ENCODE assay signal across 18 mouse cellular contexts in the genomic region with DNA sequence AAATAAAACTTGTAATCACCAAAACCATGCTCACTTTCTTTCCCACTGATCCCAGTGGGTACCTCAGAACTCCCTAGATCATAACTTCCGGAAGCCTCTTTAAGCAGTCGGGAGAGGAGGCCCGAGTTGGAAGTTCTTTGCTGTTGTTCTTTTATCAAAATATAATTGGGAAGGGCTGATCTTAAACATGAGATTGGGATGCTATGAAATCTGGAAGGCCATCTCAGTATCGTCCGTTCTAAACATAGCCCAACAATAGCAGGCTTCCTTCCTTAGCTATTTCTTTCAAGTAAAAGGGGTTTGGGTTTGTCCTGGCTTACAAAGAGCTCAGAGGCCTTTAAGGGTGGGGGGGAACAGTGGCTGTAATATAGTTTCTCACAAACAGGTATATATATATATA. TPM values are rescaled to one million over a fixed set of nuclear protein-coding genes. Genes with fewer than 3 reads are reported as not detected.
DNase-seq lines count a peak whose midpoint lies in the region; ATAC-seq and TF ChIP-seq lines count a peak whose summit lies in the region.
"Had no signal": no experiment of that assay in that cellular context is flagged by ENCODE, and none has a peak within 500 bp of the region (broad histone marks: within the 10 kb centered on the region; RNA-seq: fewer than 3 reads in every experiment).

No protein-coding gene starts in this region.

- intact Hi-C loops in heart, adult 2 months (cut with DNase I) = loop anchor here (2.0 kb wide), 1 partner anchor 28 kb away; no protein-coding TSS in a partner anchor
- intact Hi-C loops in heart, postnatal 10 days (cut with DNase I) = no loop called here

- TF ChIP-seq CTCF in heart, adult 2 months (IDR thresholded peaks at IDR 0.05) = no peak
- TF ChIP-seq CTCF in layer of hippocampus, adult 2 months (conservative IDR thresholded peaks at IDR 0.05) = no peak
- no peak for TF ChIP-seq CTCF in midbrain, postnatal 0 days (IDR thresholded peaks at IDR 0.05)

- peak overlapping the region; percentile 91 for H3K27ac ChIP-seq in heart, adult 2 months
- peak overlapping the region; percentile 50; the same call in 1 of the 2 replicates for H3K27ac ChIP-seq in heart, embryonic 15.5 days
- H3K27ac ChIP-seq in heart, embryonic 11.5 days (ENCODE audit: low read depth, low read length) = no peak overlapping the region
- H3K27ac ChIP-seq in layer of hippocampus, adult 2 months = 0 out of 2 replicates have a peak overlapping the region, but pooled peaks have one; percentile 14
- H3K27ac ChIP-seq in midbrain, postnatal 0 days (ENCODE audit: low read depth, low read length) = no peak overlapping the region
- H3K27ac ChIP-seq: embryonic facial prominence, embryonic 12.5 days; forebrain, embryonic 15.5 days; heart, embryonic 13.5 days; hindbrain, embryonic 15.5 days had no signal

- H3K79me2 ChIP-seq in heart, adult 2 months (replicated peaks; ENCODE audit: control insufficient read depth, insufficient read depth, low read length) = peaks cover 3% of the 10 kb centered on the region

- peaks cover 21% of the 10 kb centered on the region for H3K36me3 ChIP-seq in heart, adult 2 months (ENCODE audit: control insufficient read depth, insufficient read depth, low read length)
- H3K36me3 ChIP-seq in heart, embryonic 15.5 days = no peaks in the 10 kb centered on the region
- no peaks in the 10 kb centered on the region for H3K36me3 ChIP-seq in heart, embryonic 11.5 days (ENCODE audit: control insufficient read depth, insufficient read depth, low read length)
- no peaks in the 10 kb centered on the region for H3K36me3 ChIP-seq in midbrain, postnatal 0 days (ENCODE audit: insufficient read depth, low read length)
- H3K36me3 ChIP-seq: embryonic facial prominence, embryonic 12.5 days; forebrain, embryonic 15.5 days; heart, embryonic 13.5 days; hindbrain, embryonic 15.5 days had no signal

- no peaks in the 10 kb centered on the region for H3K27me3 ChIP-seq in heart, adult 2 months (ENCODE audit: control insufficient read depth, insufficient read depth, low read length)
- H3K27me3 ChIP-seq in heart, embryonic 15.5 days = no peaks in the 10 kb centered on the region
- H3K27me3 ChIP-seq in heart, embryonic 11.5 days (ENCODE audit: control insufficient read depth, insufficient read depth, low read length) = no peaks in the 10 kb centered on the region
- no peaks in the 10 kb centered on the region for H3K27me3 ChIP-seq in midbrain, postnatal 0 days (ENCODE audit: insufficient read depth, low read length)
- H3K27me3 ChIP-seq: embryonic facial prominence, embryonic 12.5 days; forebrain, embryonic 15.5 days; heart, embryonic 13.5 days; hindbrain, embryonic 15.5 days had no signal

- no peaks in the 10 kb centered on the region for H3K9me3 ChIP-seq in heart, embryonic 15.5 days (replicated peaks)
- H3K9me3 ChIP-seq in heart, embryonic 11.5 days (replicated peaks; ENCODE audit: control insufficient read depth, low read length) = no peaks in the 10 kb centered on the region
- no peaks in the 10 kb centered on the region for H3K9me3 ChIP-seq in midbrain, postnatal 0 days (ENCODE audit: low read length)
- H3K9me3 ChIP-seq: embryonic facial prominence, embryonic 12.5 days; forebrain, embryonic 15.5 days; heart, embryonic 13.5 days; hindbrain, embryonic 15.5 days had no signal

- DNase-seq in heart, adult 2 months = peak in 1 of 2 experiments; percentile 27
- DNase-seq in heart, postnatal 10 days = no peak
- no peak for DNase-seq in layer of hippocampus, adult 2 months (ENCODE audit: low spot score in 2 of 2)
- no peak for DNase-seq in layer of hippocampus, postnatal 14 days (ENCODE audit: low spot score in 2 of 2)
- DNase-seq in midbrain, postnatal 0 days (ENCODE audit: low spot score) = no peak
- DNase-seq: adrenal gland, postnatal 10 days; cerebellum, adult 11-12 months; cerebellum, adult 9-10 months; cerebellum, postnatal 25 days; gastrocnemius, postnatal 10 days had no signal

- ATAC-seq in heart, embryonic 15.5 days (replicated peaks; ENCODE audit: insufficient number of reproducible peaks, insufficient read depth, low FRiP score, low read depth) = no peak
- no peak for ATAC-seq in heart, embryonic 11.5 days (replicated peaks; ENCODE audit: insufficient number of reproducible peaks, low FRiP score, low TSS enrichment)
- ATAC-seq in midbrain, postnatal 0 days (ENCODE audit: low FRiP score) = no peak
- ATAC-seq: forebrain, embryonic 15.5 days; intestine, embryonic 16.5 days had no signal

- TF ChIP-seq POLR2A in heart, adult 2 months (IDR thresholded peaks at IDR 0.05; ENCODE audit: insufficient read depth, low read depth, low read length) = no peak

- H3K4me2 ChIP-seq in heart, embryonic 15.5 days = no peak overlapping the region
- H3K4me2 ChIP-seq in heart, embryonic 11.5 days = no peak overlapping the region
- no peak overlapping the region for H3K4me2 ChIP-seq in midbrain, postnatal 0 days (ENCODE audit: low read depth, low read length, poor library complexity, severe bottlenecking)
- H3K4me2 ChIP-seq: embryonic facial prominence, embryonic 12.5 days; forebrain, embryonic 15.5 days; heart, embryonic 13.5 days; hindbrain, embryonic 15.5 days had no signal

- no peak overlapping the region for H3K4me3 ChIP-seq in heart, adult 2 months
- H3K4me3 ChIP-seq in heart, embryonic 15.5 days = no peak overlapping the region
- no peak overlapping the region for H3K4me3 ChIP-seq in heart, embryonic 11.5 days (ENCODE audit: low read depth, low read length)
- H3K4me3 ChIP-seq in layer of hippocampus, adult 2 months = no peak overlapping the region
- H3K4me3 ChIP-seq in midbrain, postnatal 0 days (ENCODE audit: low read depth, low read length) = no peak overlapping the region
- H3K4me3 ChIP-seq: embryonic facial prominence, embryonic 12.5 days; forebrain, embryonic 15.5 days; heart, embryonic 13.5 days; hindbrain, embryonic 15.5 days had no signal

- peaks cover 25% of the 10 kb centered on the region for H3K4me1 ChIP-seq in heart, adult 2 months (ENCODE audit: control insufficient read depth, insufficient read depth, low read length)
- 0 out of 2 replicates have a peak, but pooled peaks cover 7% of the 10 kb centered on the region for H3K4me1 ChIP-seq in heart, embryonic 15.5 days (replicated peaks)
- no peaks in the 10 kb centered on the region for H3K4me1 ChIP-seq in heart, embryonic 11.5 days (ENCODE audit: control insufficient read depth, insufficient read depth, low read length)
- H3K4me1 ChIP-seq in midbrain, postnatal 0 days (ENCODE audit: insufficient read depth, low read length) = no peaks in the 10 kb centered on the region
- H3K4me1 ChIP-seq: embryonic facial prominence, embryonic 12.5 days; forebrain, embryonic 15.5 days; hindbrain, embryonic 15.5 days had no signal

- TF ChIP-seq EP300 in heart, adult 2 months (IDR thresholded peaks at IDR 0.05; ENCODE audit: insufficient read depth, low read depth, low read length) = no peak

- 24% methylated on average over 5 of the region's 5 CpGs for WGBS in heart, adult 2 months
- 56% methylated on average over 5 of the region's 5 CpGs for WGBS in heart, embryonic 15.5 days
- WGBS in heart, embryonic 11.5 days (ENCODE audit: insufficient replicate concordance) = 82% methylated on average over 5 of the region's 5 CpGs
- 84% methylated on average over 5 of the region's 5 CpGs for WGBS in midbrain, postnatal 0 days

- H3K9ac ChIP-seq in heart, adult 2 months (ENCODE audit: low read depth, low read length) = no peak overlapping the region
- no peak overlapping the region for H3K9ac ChIP-seq in heart, embryonic 15.5 days
- H3K9ac ChIP-seq in heart, embryonic 11.5 days (ENCODE audit: low read depth, low read length) = no peak overlapping the region
- H3K9ac ChIP-seq in midbrain, postnatal 0 days (replicated peaks; ENCODE audit: low read length, poor library complexity, severe bottlenecking) = no peak overlapping the region
- H3K9ac ChIP-seq: embryonic facial prominence, embryonic 12.5 days; forebrain, embryonic 15.5 days; heart, embryonic 13.5 days; hindbrain, embryonic 15.5 days had no signal

RNA-seq across cellular contexts. Expression of gene Clic5, which starts 40.0 kb away (rescaled TPM):
- 100 to 1,000 TPM; 128 to 171 TPM for total RNA-seq in heart, adult 2 months (2021)
- polyA plus RNA-seq in heart, adult 2 months (2012; rRNA removed) = 33.2 and 61.4 TPM in 2 replicates
- 100 to 1,000 TPM; 101 to 104 TPM for total RNA-seq in heart, postnatal 10 days (2021)
- 12.4 and 12.5 TPM in 2 replicates for polyA plus RNA-seq in heart, embryonic 15.5 days (2015; fragmentation: Nextera tagmentation; extraction: Ambion mirVana)
- polyA plus RNA-seq in heart, embryonic 11.5 days (2014; fragmentation: Nextera tagmentation; extraction: Ambion mirVana) = 5.8 and 7.4 TPM in 2 replicates
- 1 to 10 TPM; 3.3 to 4.2 TPM for total RNA-seq in layer of hippocampus, adult 2 months (2021)
- total RNA-seq in layer of hippocampus, postnatal 14 days (2021) = 1 to 10 TPM; 2.4 to 2.7 TPM
- total RNA-seq in midbrain, postnatal 0 days (2014; rRNA removed) = 0.85 and 1.4 TPM in 2 replicates
- 0.31 and 0.34 TPM in 2 replicates for polyA plus RNA-seq in midbrain, postnatal 0 days (2015; fragmentation: Nextera tagmentation; extraction: Ambion mirVana)
- total RNA-seq: MEL had no signal

Comparison
In these comparisons a context has a peak if more than half of its experiments do, and no peak if none do; other contexts are left out.
1. H3K27ac ChIP-seq: peak in heart, adult 2 months (single experiment), heart, embryonic 15.5 days (single experiment) and layer of hippocampus, adult 2 months (single experiment); none in heart, embryonic 11.5 days (single experiment) and midbrain, postnatal 0 days (single experiment).
2. RNA of gene Clic5, which starts 40.0 kb away (total RNA-seq): 128 to 171 TPM in heart, adult 2 months and 101 to 104 TPM in heart, postnatal 10 days; 3.3 to 4.2 TPM in layer of hippocampus, adult 2 months, 2.4 to 2.7 TPM in layer of hippocampus, postnatal 14 days and 0.85 to 1.4 TPM in midbrain, postnatal 0 days; every median in the first group is over 10 times any median in the second.